Mouse (Mus musculus): ENCODE measurements around the gene Olig1.

DNA sequence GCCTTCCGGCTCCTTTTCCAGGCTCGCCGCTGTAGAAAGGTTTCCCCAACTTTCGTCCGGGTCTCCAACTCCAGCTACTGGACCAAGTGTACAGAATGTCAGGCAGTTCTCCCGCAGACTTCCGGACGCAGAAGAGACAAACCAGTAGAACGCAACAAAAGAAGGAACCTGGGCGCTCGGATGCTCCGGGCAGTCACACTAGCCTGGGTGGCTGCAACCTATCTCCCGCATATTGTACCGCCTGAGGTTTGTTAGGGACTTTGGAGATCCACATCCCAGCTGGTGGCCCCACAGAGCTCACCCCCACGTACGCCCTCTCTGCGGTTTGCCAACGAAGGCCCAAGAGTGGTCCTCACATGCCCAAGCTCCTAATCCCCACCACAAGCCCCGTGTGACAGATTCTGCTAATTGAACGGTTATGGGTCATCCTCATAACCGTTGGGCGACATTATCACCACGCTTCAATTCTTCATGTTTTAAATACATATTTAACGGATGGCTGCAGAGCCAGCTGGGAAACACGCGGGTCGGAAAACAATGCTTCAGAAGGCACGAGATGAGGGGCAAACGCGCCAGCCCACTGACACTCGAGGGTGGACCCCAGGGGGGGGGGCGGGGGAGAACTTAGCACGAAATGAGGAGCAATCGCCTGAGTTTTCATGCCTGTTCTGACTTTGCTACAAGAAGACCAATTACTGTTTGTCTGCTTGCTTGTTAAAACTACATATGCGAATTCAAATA, 46.1 kb upstream of the Olig1 start:
- TF ChIP-seq CTCF (IDR thresholded peaks at IDR 0.05; ENCODE audit: low read depth, low read length) (no peak), POLR2A (IDR thresholded peaks at IDR 0.05; ENCODE audit: borderline replicate concordance, low read depth, low read length) (no peak)
